Mouse (Mus musculus) ES-E14 (cell line): ENCODE results near the gene Gxylt2. TPM values are rescaled to one million over a fixed set of nuclear protein-coding genes. Genes with fewer than 3 reads are reported as not detected.

Experiments
- DNase-seq: peaks from one replicate; pipeline ENCODE4 v3.0.0-alpha.2; 2013; ENCODE audit warnings: low read depth, low spot score
- H3K27ac ChIP-seq: 2 replicates; pipeline ENCODE4 v1.5.1; 2012; ENCODE audit warnings: low read depth, mild to moderate bottlenecking, low read length, moderate library complexity, mixed read lengths; ENCODE audit not compliant: poor library complexity, insufficient read depth, severe bottlenecking
- H3K36me3 ChIP-seq: 2 replicates; pipeline ENCODE4 v1.6.1; 2012; ENCODE audit warnings: mild to moderate bottlenecking, low read length, moderate library complexity, mixed read lengths; ENCODE audit not compliant: control insufficient read depth, poor library complexity, insufficient read depth, severe bottlenecking
- H3K4me1 ChIP-seq, 2 experiments: fragments of 150-350 bp in 1 of 2; sonication (generic) in 1 of 2; 2 replicates each; pipeline ENCODE4 v1.6.1; 2012; ENCODE audit warnings: low read length in 2 of 2, mild to moderate bottlenecking in 1 of 2, mixed read lengths in 1 of 2; ENCODE audit not compliant: control insufficient read depth in 2 of 2, insufficient read depth in 2 of 2, poor library complexity in 1 of 2
- H3K4me3 ChIP-seq, 2 experiments: fragments of 150-350 bp in 1 of 2; sonication (generic) in 1 of 2; 2 replicates each; pipeline ENCODE4 v1.5.1; 2012; ENCODE audit warnings: low read length in 2 of 2, low read depth in 1 of 2, mild to moderate bottlenecking in 1 of 2, mixed read lengths in 1 of 2; ENCODE audit not compliant: insufficient read depth in 1 of 2, poor library complexity in 1 of 2, severe bottlenecking in 1 of 2
- H3K9ac ChIP-seq: 2 replicates; pipeline ENCODE4 v1.6.1; 2012; ENCODE audit warnings: low read depth, mild to moderate bottlenecking, low read length, mixed read lengths; ENCODE audit not compliant: poor library complexity, insufficient read depth, severe bottlenecking
- H3K9me3 ChIP-seq: fragments of 150-350 bp; sonication (generic); 2 replicates; pipeline ENCODE4 v1.6.1; 2012; ENCODE audit warnings: low read depth, mild to moderate bottlenecking, low read length; ENCODE audit not compliant: control insufficient read depth, insufficient read depth
- CHD2 ChIP-seq: IDR thresholded peaks from 2 replicates; pipeline ENCODE4 v1.6.1; 2014; ENCODE audit warnings: mild to moderate bottlenecking, low read depth, low read length, inconsistent platforms
- HCFC1 ChIP-seq: IDR thresholded peaks from 2 replicates; pipeline ENCODE4 v1.6.1; 2012; ENCODE audit warnings: low read length, inconsistent platforms, borderline replicate concordance; ENCODE audit not compliant: insufficient read depth
- MAFK ChIP-seq: IDR thresholded peaks from 2 replicates; pipeline ENCODE4 v1.6.1; 2014; ENCODE audit warnings: mild to moderate bottlenecking, low read depth, low read length, inconsistent platforms; ENCODE audit not compliant: insufficient read depth
- ZC3H11A ChIP-seq: IDR thresholded peaks from 2 replicates; pipeline ENCODE4 v1.6.1; 2012; ENCODE audit warnings: low read depth, mild to moderate bottlenecking, inconsistent platforms, low read length, borderline replicate concordance
- ZNF384 ChIP-seq: IDR thresholded peaks from 2 replicates; pipeline ENCODE4 v1.6.1; 2012; ENCODE audit warnings: low read depth, low read length, inconsistent platforms
- in situ Hi-C, 2 experiments: fragments of 600-800 bp; cut with MboI; formaldehyde crosslinking; loops; one replicate each; pipeline ENCODE4 v1.15.1; 2025; ENCODE audit warnings: low sequenced_read_pairs in 2 of 2, inconsistent platforms in 1 of 2; ENCODE audit not compliant: unreplicated experiment in 2 of 2
- total RNA-seq: library from RNA; depleted of rRNA; stranded (reverse); fragments of 300-350 nt; gene quantifications from 2 replicates; pipeline ENCODE4 v1.2.3, GENCODE M21; 2012

Gene Gxylt2
- total RNA-seq, 1 experiment = 1.3 TPM

DNA sequence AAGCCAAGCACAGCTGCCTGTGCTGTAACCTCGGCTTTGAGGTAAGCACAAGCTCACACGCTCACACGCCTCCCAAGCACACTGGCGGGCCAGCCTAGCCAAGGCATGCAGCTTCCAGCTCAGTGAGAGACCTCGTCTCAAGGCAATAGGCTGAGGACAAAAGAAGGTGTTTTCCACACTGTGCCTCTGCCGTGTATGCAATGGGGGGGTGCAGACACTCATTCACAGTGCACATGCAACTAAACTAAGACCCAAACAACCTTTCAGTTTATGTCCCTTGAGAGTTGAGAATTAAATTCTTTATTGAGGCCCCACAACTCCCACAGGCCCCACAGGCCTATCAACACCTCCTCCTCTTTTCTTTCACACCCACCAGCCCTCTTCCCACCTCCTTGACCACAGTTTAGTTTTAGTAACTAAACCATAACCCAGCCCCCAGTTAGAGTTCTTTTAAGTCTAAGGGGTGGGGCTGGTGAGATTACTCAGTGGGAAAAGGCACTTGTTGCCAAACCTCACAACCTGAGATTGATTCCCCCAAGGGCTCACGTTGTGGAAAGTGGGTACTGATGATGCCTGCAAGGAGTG lies 119.9 kb downstream of the Gxylt2 start:
- H3K4me1 ChIP-seq = no peaks in the 10 kb centered on the region
- in situ Hi-C loops = no loop called here
- no peak overlapping the region for H3K4me3 ChIP-seq
- no peaks in the 10 kb centered on the region for H3K36me3 ChIP-seq
- no peaks in the 10 kb centered on the region for H3K9me3 ChIP-seq
- H3K27ac ChIP-seq = no peak overlapping the region
- TF ChIP-seq ZNF384 = no peak
- no peak for TF ChIP-seq HCFC1
- no peak overlapping the region for H3K9ac ChIP-seq
- DNase-seq = no peak

DNA sequence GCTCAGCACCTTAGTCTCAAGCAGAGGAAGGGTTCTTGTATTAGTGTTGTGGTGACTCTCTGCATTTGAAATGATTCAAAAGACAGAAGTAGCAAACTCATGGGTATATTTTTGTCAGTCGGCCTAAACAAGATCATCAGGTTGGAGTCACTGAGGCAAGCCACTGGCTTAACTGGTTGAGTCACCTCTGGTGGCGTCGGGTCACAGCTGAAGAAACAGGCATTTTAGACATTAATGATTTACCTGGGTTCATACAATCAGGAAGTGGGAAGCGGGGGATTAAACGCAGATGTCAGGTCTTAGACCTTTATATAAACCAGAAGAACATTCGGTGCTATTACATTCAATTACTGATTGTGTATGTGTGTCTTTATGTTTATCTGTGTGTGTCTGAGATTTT lies 121.5 kb downstream of the Gxylt2 start:
- TF ChIP-seq ZC3H11A (no peak), MAFK (no peak), ZNF384 (no peak), HCFC1 (no peak), CHD2 (no peak)
- DNase-seq = no peak
- Histone ChIP-seq H3K27ac (no peak overlapping the region), H3K4me3 (no peak overlapping the region), H3K9me3 (no peaks in the 10 kb centered on the region), H3K9ac (no peak overlapping the region), H3K36me3 (no peaks in the 10 kb centered on the region), H3K4me1 (no peaks in the 10 kb centered on the region)
- in situ Hi-C loops = no loop called here

DNA sequence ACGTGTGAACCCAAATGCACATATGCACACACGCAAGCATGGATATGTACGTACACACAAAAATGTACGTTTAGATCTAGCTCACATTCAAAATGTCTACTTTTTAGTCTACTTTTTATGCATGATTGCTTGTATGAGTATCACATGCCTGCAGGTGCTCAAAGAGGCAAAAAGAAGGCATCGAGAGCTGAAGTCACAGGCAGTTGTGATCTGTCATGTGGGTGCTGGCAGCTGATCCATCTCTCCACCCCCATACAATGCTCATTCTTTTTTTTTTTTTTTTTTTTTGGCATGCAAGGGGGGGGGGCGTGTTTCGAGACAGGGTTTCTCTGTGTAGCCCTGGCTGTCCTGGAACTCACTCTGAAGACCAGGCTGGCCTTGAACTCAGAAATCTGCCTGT lies 124.0 kb downstream of the Gxylt2 start:
- Histone ChIP-seq H3K27ac (no peak overlapping the region), H3K9ac (no peak overlapping the region), H3K4me1 (no peaks in the 10 kb centered on the region), H3K9me3 (no peaks in the 10 kb centered on the region), H3K36me3 (no peaks in the 10 kb centered on the region), H3K4me3 (no peak overlapping the region)
- TF ChIP-seq MAFK = no peak
- no peak for TF ChIP-seq CHD2
- TF ChIP-seq ZNF384 = no peak
- no peak for TF ChIP-seq HCFC1
- TF ChIP-seq ZC3H11A = no peak
- DNase-seq = no peak
- in situ Hi-C loops = no loop called here

DNA sequence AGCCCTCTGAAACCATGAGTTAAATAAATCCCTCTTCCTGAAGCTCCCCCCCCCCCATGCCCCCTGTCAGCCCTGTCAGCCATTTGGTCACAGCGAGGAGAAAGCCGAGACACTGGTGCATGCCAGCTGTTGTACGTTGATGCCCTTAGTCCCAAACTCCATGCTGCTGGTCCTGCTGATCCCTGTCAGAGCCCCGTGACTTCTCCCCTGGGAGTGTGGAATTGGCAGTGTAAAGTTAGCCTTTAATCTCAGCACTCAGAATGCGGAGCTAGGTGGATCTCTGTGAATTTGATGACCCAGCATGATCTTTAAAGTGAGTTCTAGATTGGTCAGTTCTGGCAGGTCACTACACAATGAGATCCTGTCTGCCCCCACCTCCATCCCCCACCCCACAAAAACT lies 125.2 kb downstream of the Gxylt2 start:
- Histone ChIP-seq H3K36me3 (no peaks in the 10 kb centered on the region; the same call in 1 of the 2 replicates), H3K4me3 (no peak overlapping the region), H3K9me3 (no peaks in the 10 kb centered on the region), H3K4me1 (no peaks in the 10 kb centered on the region), H3K9ac (no peak overlapping the region), H3K27ac (no peak overlapping the region)
- no peak for DNase-seq
- TF ChIP-seq ZC3H11A (no peak), HCFC1 (no peak), ZNF384 (no peak), CHD2 (no peak), MAFK (no peak)
- in situ Hi-C loops = no loop called here

DNA sequence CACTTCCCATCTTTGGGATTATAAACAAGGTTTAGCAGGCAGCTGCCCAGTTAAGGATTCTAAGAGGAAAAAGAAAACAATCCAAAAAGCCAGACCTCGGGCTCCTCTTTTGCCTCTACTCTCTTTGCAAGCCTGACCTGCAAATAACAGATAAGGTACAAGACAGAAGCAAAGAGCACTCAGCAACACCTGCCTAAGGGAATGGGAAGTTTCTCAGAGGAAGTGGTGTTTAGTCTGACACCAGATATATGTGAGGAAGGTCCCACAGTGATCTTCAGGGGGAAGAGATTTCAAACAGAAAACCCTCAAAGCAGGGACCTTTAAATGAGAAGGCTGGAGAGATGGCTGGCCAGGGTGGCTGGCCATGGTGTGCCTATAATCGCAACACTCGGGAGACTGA lies 126.7 kb downstream of the Gxylt2 start:
- TF ChIP-seq HCFC1 (no peak), CHD2 (no peak), MAFK (no peak), ZNF384 (no peak), ZC3H11A (no peak)
- DNase-seq = no peak
- in situ Hi-C loops = no loop called here
- H3K9me3 ChIP-seq = no peaks in the 10 kb centered on the region
- H3K27ac ChIP-seq = no peak overlapping the region
- H3K4me3 ChIP-seq = no peak overlapping the region
- peaks cover 6% of the 10 kb centered on the region for H3K36me3 ChIP-seq
- no peaks in the 10 kb centered on the region; a peak in 1 of 4 replicates for H3K4me1 ChIP-seq
- H3K9ac ChIP-seq = no peak overlapping the region
